Mouse (Mus musculus) liver, adult 10 weeks (tissue): ENCODE measurements around the gene Cep63. TPM values are rescaled to one million over a fixed set of nuclear protein-coding genes. Genes with fewer than 3 reads are reported as not detected.

ENCODE experiments used
- polyA plus RNA-seq: library from polyadenylated mRNA; stranded (reverse); fragments of 350-450 nt; fragmentation: Illumina TruSeq; extraction: RNeasy Lipid Tissue Mini Kit (QIAGEN cat#74804); gene quantifications from one replicate; pipeline ENCODE4 v1.2.3, GENCODE M21; 2014; ENCODE audit warnings: low read depth, low replicate concordance

The Cep63 gene
- polyA plus RNA-seq = 15.3 TPM

GRCm38 (mm10) chr9:102625983-102626838 lies at the start of gene Cep63, which contains the start of gene Anapc13:
Gene Cep63 (minus strand): TSS chr9:102626534.
Gene Anapc13 (plus strand): TSS chr9:102626296.

Other genes starting within 250 kb of the Cep63 start
- gene Ky, start 120.8 kb downstream of the Cep63 start, polyA plus RNA-seq = not detected
- 10.4 TPM for gene Anapc13, start 238 bp downstream of the Cep63 start, polyA plus RNA-seq
- 13.3 TPM for gene Amotl2, start 90.1 kb upstream of the Cep63 start, polyA plus RNA-seq
- 29.9 TPM for gene Ryk, start 208.4 kb upstream of the Cep63 start, polyA plus RNA-seq